Mouse (Mus musculus) forebrain, postnatal 0 days (tissue): ENCODE data around the gene Zdhhc14. TPM values are rescaled to one million over a fixed set of nuclear protein-coding genes. Genes with fewer than 3 reads are reported as not detected.
A peak's percentile ranks its signal among the peaks of the same experiment; 100 is the strongest.

Experiments used
- ATAC-seq: fragments of 200-750 bp; cut with Nextera tagmentation; 2 replicates; pipeline ENCODE4 v1.8.0; 2017; ENCODE audit warnings: mild to moderate bottlenecking, moderate library complexity
- DNase-seq: peaks from one replicate; pipeline ENCODE4 v3.0.0-alpha.2; 2015
- H3K27ac ChIP-seq: fragments of 300-500 bp; sonication (generic); 2 replicates; pipeline ENCODE4 v1.5.1; 2014; ENCODE audit warnings: low read depth, mild to moderate bottlenecking, antibody characterized with exemption, low read length, moderate library complexity, mixed read lengths
- H3K27me3 ChIP-seq: fragments of 300-500 bp; sonication (generic); 2 replicates; pipeline ENCODE4 v1.6.1; 2014; ENCODE audit warnings: mild to moderate bottlenecking, low read length, mixed read lengths; ENCODE audit not compliant: insufficient read depth
- H3K36me3 ChIP-seq: fragments of 300-500 bp; sonication (generic); 2 replicates; pipeline ENCODE4 v1.6.1; 2014; ENCODE audit warnings: mild to moderate bottlenecking, moderate library complexity; ENCODE audit not compliant: insufficient read depth
- H3K4me1 ChIP-seq: fragments of 300-500 bp; sonication (generic); 2 replicates; pipeline ENCODE4 v1.6.1; 2014; ENCODE audit warnings: antibody characterized with exemption; ENCODE audit not compliant: insufficient read depth
- H3K4me2 ChIP-seq: fragments of 300-500 bp; sonication (generic); 2 replicates; pipeline ENCODE4 v1.6.1; 2014; ENCODE audit warnings: low read depth, mild to moderate bottlenecking, moderate library complexity
- H3K4me3 ChIP-seq: fragments of 300-500 bp; sonication (generic); 2 replicates; pipeline ENCODE4 v1.5.1; 2014; ENCODE audit warnings: low read depth, low read length, mixed read lengths
- H3K9ac ChIP-seq: fragments of 300-500 bp; sonication (generic); 2 replicates; pipeline ENCODE4 v1.6.1; 2014; ENCODE audit warnings: mild to moderate bottlenecking
- H3K9me3 ChIP-seq: fragments of 300-500 bp; sonication (generic); 2 replicates; pipeline ENCODE4 v1.6.1; 2016; ENCODE audit warnings: low read length
- CTCF ChIP-seq: sonication (generic); IDR thresholded peaks from 2 replicates; pipeline ENCODE4 v1.5.1; 2016; ENCODE audit warnings: antibody characterized with exemption, control low read depth, low read depth
- WGBS: fragments of 180-500 bp; shearing (Covaris S2); extraction: QIAGEN DNeasy Blood & Tissue Kit; methylation state at CpG from one replicate; pipeline ENCODE4 v1.1.7; 2014; 5-methylcytosine and 5-hydroxymethylcytosine counted together
- polyA plus RNA-seq: library from polyadenylated mRNA; unstranded; fragments of >200 nt; fragmentation: Nextera tagmentation; extraction: Ambion mirVana; gene quantifications from 2 replicates; pipeline ENCODE4 v1.2.1, GENCODE M21; 2015
- total RNA-seq: library from RNA; depleted of rRNA; stranded (reverse); fragments of >200 nt; gene quantifications from 2 replicates; pipeline ENCODE4 v1.2.3, GENCODE M21; 2014

The Zdhhc14 gene
- total and polyA plus RNA-seq, 2 experiments from 2014 or later: 9.9 to 16.7 TPM

DNA sequence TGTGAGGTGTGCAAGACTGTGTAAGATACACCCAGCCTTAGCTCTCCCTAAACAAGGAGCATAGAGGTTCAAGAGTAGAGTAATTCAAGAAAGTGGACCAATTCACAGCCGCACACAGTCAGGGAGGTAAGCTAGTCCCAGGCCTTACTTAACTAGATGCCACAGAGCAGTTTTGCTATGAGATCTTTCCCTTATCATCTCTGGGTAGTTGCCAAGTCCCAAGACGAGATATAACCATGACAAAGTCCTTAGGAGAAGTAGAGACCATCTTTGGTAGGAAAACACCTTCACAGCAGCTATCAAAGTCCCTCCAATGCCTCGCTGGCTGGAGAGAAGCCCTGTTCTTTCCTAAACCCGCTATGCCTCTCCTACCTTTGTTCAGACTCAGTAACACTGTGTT is 301.2 kb downstream of the Zdhhc14 start:
- no peaks in the 10 kb centered on the region for H3K36me3 ChIP-seq
- 74% methylated on average over 4 of the region's 4 CpGs for WGBS
- no peak for TF ChIP-seq CTCF
- no peak overlapping the region for H3K9ac ChIP-seq
- no peak overlapping the region for H3K4me3 ChIP-seq
- ATAC-seq: no peak
- H3K4me2 ChIP-seq: no peak overlapping the region
- no peaks in the 10 kb centered on the region for H3K9me3 ChIP-seq
- H3K27ac ChIP-seq: no peak overlapping the region
- H3K27me3 ChIP-seq: no peaks in the 10 kb centered on the region
- no peak for DNase-seq
- no peaks in the 10 kb centered on the region for H3K4me1 ChIP-seq

DNA sequence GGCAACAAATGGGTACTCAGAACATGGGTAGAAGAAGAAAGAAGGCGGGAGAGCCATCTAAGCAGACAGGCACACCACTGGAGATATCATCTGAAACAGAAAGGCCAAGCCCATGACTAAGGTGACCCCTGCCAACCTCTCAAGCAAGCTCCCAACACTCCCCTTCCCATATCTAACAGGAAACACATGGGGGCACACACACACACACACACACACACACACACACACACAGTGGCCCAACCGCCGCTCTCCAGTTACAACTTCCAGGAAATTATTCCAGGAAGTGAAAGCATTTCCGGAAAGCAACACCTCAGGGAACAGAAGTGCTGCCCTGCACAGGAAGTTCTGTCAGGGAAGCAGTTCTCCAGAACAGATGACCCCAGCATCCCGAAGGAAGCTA is 301.9 kb downstream of the Zdhhc14 start:
- WGBS: 83% methylated on average over 5 of the region's 5 CpGs
- Histone ChIP-seq H3K9ac (no peak overlapping the region), H3K27me3 (no peaks in the 10 kb centered on the region), H3K27ac (no peak overlapping the region), H3K9me3 (no peaks in the 10 kb centered on the region), H3K4me2 (no peak overlapping the region), H3K36me3 (no peaks in the 10 kb centered on the region), H3K4me3 (no peak overlapping the region), H3K4me1 (no peaks in the 10 kb centered on the region)
- no peak for TF ChIP-seq CTCF
- DNase-seq: no peak
- no peak for ATAC-seq

GRCm38 (mm10) chr17:5795369-5795768 is 303.0 kb downstream of the Zdhhc14 start:
- no peak for TF ChIP-seq CTCF
- Histone ChIP-seq H3K9me3 (no peaks in the 10 kb centered on the region), H3K36me3 (no peaks in the 10 kb centered on the region), H3K9ac (no peak overlapping the region), H3K27ac (no peak overlapping the region), H3K27me3 (no peaks in the 10 kb centered on the region), H3K4me1 (no peaks in the 10 kb centered on the region), H3K4me3 (no peak overlapping the region), H3K4me2 (no peak overlapping the region)
- DNase-seq: no peak
- ATAC-seq: no peak
- 74% methylated on average over 5 of the region's 5 CpGs for WGBS

- ATAC-seq (peak; percentile 83), DNase-seq (peak; percentile 89)
- no peaks in the 10 kb centered on the region for H3K9me3 ChIP-seq
- TF ChIP-seq CTCF: peak; percentile 100
- WGBS: 3% methylated on average over 5 of the region's 5 CpGs
- H3K4me3 ChIP-seq: no peak overlapping the region
- no peaks in the 10 kb centered on the region for H3K36me3 ChIP-seq
- H3K4me2 ChIP-seq: no peak overlapping the region
- H3K4me1 ChIP-seq: no peaks in the 10 kb centered on the region
- H3K9ac ChIP-seq: no peak overlapping the region
- no peak overlapping the region for H3K27ac ChIP-seq
- no peaks in the 10 kb centered on the region for H3K27me3 ChIP-seq
Observed at GRCm38 (mm10) chr17:5795878-5796277, 303.5 kb downstream of the Zdhhc14 start.

- Histone ChIP-seq H3K27me3 (no peaks in the 10 kb centered on the region), H3K36me3 (no peaks in the 10 kb centered on the region), H3K9me3 (no peaks in the 10 kb centered on the region), H3K4me1 (no peaks in the 10 kb centered on the region), H3K4me3 (no peak overlapping the region), H3K27ac (no peak overlapping the region), H3K9ac (no peak overlapping the region), H3K4me2 (no peak overlapping the region)
- no peak for DNase-seq
- ATAC-seq: no peak
- 55% methylated on average over 5 of the region's 5 CpGs for WGBS
- no peak for TF ChIP-seq CTCF
Observed at GRCm38 (mm10) chr17:5797124-5797760, 304.9 kb downstream of the Zdhhc14 start.

DNA sequence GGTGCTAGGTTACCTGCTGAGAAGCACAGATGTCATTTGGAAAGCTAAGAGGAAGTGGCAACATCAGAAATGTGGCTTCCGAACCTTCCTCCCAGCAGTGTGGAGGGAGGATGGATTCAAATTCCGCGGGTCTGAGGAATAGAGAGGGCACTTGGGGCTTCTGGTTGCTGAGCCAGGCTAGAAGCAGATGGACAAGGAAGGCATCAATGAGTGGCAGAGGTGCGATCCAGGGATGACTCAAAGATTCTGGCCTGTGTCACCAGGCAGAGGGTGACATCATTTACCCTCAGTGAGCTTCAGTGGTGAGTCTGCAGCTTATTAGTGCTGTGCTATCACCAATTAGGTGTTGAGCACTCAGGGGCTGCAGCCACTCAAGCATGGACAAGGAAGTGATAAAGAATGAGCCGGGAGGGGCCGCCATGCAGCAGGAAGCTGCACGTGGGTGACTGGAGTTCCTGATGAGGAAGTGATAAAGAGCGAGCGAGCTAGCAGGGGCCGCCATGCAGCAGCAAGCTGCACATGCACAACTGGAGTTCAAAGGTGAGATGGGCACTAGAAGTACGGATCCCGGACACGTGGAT is 306.0 kb downstream of the Zdhhc14 start:
- H3K9ac ChIP-seq: no peak overlapping the region
- H3K4me2 ChIP-seq: no peak overlapping the region
- 72% methylated on average over 13 of the region's 13 CpGs for WGBS
- no peak overlapping the region for H3K4me3 ChIP-seq
- H3K4me1 ChIP-seq: no peaks in the 10 kb centered on the region
- no peak for DNase-seq
- no peak overlapping the region for H3K27ac ChIP-seq
- no peak for TF ChIP-seq CTCF
- no peaks in the 10 kb centered on the region for H3K27me3 ChIP-seq
- ATAC-seq: no peak
- H3K9me3 ChIP-seq: no peaks in the 10 kb centered on the region
- no peaks in the 10 kb centered on the region for H3K36me3 ChIP-seq

- DNase-seq (no peak), ATAC-seq (no peak)
- Histone ChIP-seq H3K4me2 (no peak overlapping the region), H3K4me1 (no peaks in the 10 kb centered on the region), H3K36me3 (no peaks in the 10 kb centered on the region), H3K27me3 (no peaks in the 10 kb centered on the region), H3K9ac (no peak overlapping the region), H3K27ac (no peak overlapping the region), H3K4me3 (no peak overlapping the region), H3K9me3 (no peaks in the 10 kb centered on the region)
- WGBS: 77% methylated on average over 5 of the region's 5 CpGs
- no peak for TF ChIP-seq CTCF
Observed at GRCm38 (mm10) chr17:5798900-5799299, 306.5 kb downstream of the Zdhhc14 start.
